In genomic region chr5:77056881-77057440, GRCm38 (mm10) we compare ENCODE assay signal across 28 mouse cellular contexts. TPM values are rescaled to one million over a fixed set of nuclear protein-coding genes. Genes with fewer than 3 reads are reported as not detected.
DNase-seq lines count a peak whose midpoint lies in the region; ATAC-seq and TF ChIP-seq lines count a peak whose summit lies in the region.
"Had no signal": no experiment of that assay in that cellular context is flagged by ENCODE, and none has a peak within 500 bp of the region (broad histone marks: within the 10 kb centered on the region; RNA-seq: fewer than 3 reads in every experiment).

No protein-coding gene starts in this region.

- H3K9me3 ChIP-seq in forebrain, embryonic 13.5 days (replicated peaks), result peaks cover 9% of the 10 kb centered on the region; the same call in 1 of the 2 replicates
- no peaks in the 10 kb centered on the region for H3K9me3 ChIP-seq in forebrain, embryonic 16.5 days (ENCODE audit: control insufficient read depth, low read length)
- H3K9me3 ChIP-seq: embryonic facial prominence, embryonic 15.5 days; hindbrain, embryonic 10.5 days; intestine, embryonic 15.5 days had no signal

- peaks cover 15% of the 10 kb centered on the region for H3K4me1 ChIP-seq in forebrain, embryonic 13.5 days
- peaks cover 5% of the 10 kb centered on the region; the same call in 1 of the 2 replicates for H3K4me1 ChIP-seq in forebrain, embryonic 16.5 days (replicated peaks; ENCODE audit: control insufficient read depth, insufficient read depth, low read length)
- H3K4me1 ChIP-seq: embryonic facial prominence, embryonic 15.5 days; intestine, embryonic 15.5 days had no signal

- no peak for TF ChIP-seq CTCF in brain, embryonic 14.5 days (IDR thresholded peaks at IDR 0.05; ENCODE audit: borderline replicate concordance, extremely low read depth, insufficient read depth, insufficient read length)

- H3K4me3 ChIP-seq in forebrain, embryonic 13.5 days, result no peak overlapping the region
- H3K4me3 ChIP-seq in forebrain, embryonic 16.5 days (replicated peaks; ENCODE audit: low read length), result no peak overlapping the region
- H3K4me3 ChIP-seq: embryonic facial prominence, embryonic 15.5 days; erythroblast, embryonic 14.5 days; heart, embryonic 12.5 days; hindbrain, embryonic 10.5 days; intestine, embryonic 15.5 days had no signal

- H3K9ac ChIP-seq in forebrain, embryonic 13.5 days, result no peak overlapping the region
- H3K9ac ChIP-seq in forebrain, embryonic 16.5 days (replicated peaks; ENCODE audit: low read depth, low read length), result no peak overlapping the region
- H3K9ac ChIP-seq: embryonic facial prominence, embryonic 15.5 days; heart, embryonic 12.5 days; hindbrain, embryonic 14.5 days; intestine, embryonic 15.5 days had no signal

- TF ChIP-seq POLR2A in brain, embryonic 14.5 days (IDR thresholded peaks at IDR 0.05; ENCODE audit: borderline replicate concordance, extremely low read depth, insufficient read depth, insufficient read length, poor library complexity, severe bottlenecking), result no peak

- H3K4me2 ChIP-seq in forebrain, embryonic 13.5 days, result no peak overlapping the region
- H3K4me2 ChIP-seq in forebrain, embryonic 16.5 days (ENCODE audit: low read length), result no peak overlapping the region
- H3K4me2 ChIP-seq: embryonic facial prominence, embryonic 15.5 days; heart, embryonic 12.5 days; hindbrain, embryonic 14.5 days; intestine, embryonic 15.5 days had no signal

- ATAC-seq in forebrain, embryonic 13.5 days, result peak; percentile 41; the same call in 1 of the 2 replicates
- ATAC-seq in forebrain, embryonic 16.5 days, result no peak
- no peak for ATAC-seq in megakaryocyte-erythroid progenitor cell, adult 5-6 weeks (replicated peaks; ENCODE audit: low FRiP score, low TSS enrichment, poor library complexity, severe bottlenecking)
- ATAC-seq: activated CD4-positive, CD25-positive, alpha-beta regulatory T cell, adult 4 months; intestine, embryonic 15.5 days; Patski had no signal

- no peaks in the 10 kb centered on the region for H3K36me3 ChIP-seq in forebrain, embryonic 13.5 days (ENCODE audit: poor library complexity, severe bottlenecking)
- H3K36me3 ChIP-seq in forebrain, embryonic 16.5 days (ENCODE audit: control insufficient read depth, insufficient read depth), result no peaks in the 10 kb centered on the region
- H3K36me3 ChIP-seq: embryonic facial prominence, embryonic 15.5 days; heart, embryonic 12.5 days; hindbrain, embryonic 10.5 days; intestine, embryonic 15.5 days had no signal

- H3K27me3 ChIP-seq in forebrain, embryonic 13.5 days, result peaks cover 26% of the 10 kb centered on the region
- 0 out of 2 replicates have a peak, but pooled peaks cover 3% of the 10 kb centered on the region for H3K27me3 ChIP-seq in forebrain, embryonic 16.5 days (replicated peaks; ENCODE audit: control insufficient read depth, insufficient read depth, low read length)
- H3K27me3 ChIP-seq: CH12.LX; embryonic facial prominence, embryonic 15.5 days; intestine, embryonic 15.5 days had no signal

- no peak overlapping the region for H3K27ac ChIP-seq in forebrain, embryonic 13.5 days
- no peak overlapping the region for H3K27ac ChIP-seq in forebrain, embryonic 16.5 days (ENCODE audit: low read length)
- H3K27ac ChIP-seq: embryonic facial prominence, embryonic 15.5 days; hindbrain, embryonic 10.5 days; hindbrain, embryonic 14.5 days; intestine, embryonic 15.5 days had no signal

- intact Hi-C loops in left cerebral cortex, postnatal 4 days (cut with DNase I), result no loop called here

- 13% methylated on average over 12 of the region's 12 CpGs for WGBS in forebrain, embryonic 13.5 days
- 9% methylated on average over 12 of the region's 12 CpGs for WGBS in forebrain, embryonic 16.5 days

- peak; percentile 11 to 32 for DNase-seq in left cerebral cortex, adult 18-20 months (ENCODE audit: low spot score in 2 of 2)
- no peak for DNase-seq in left cerebral cortex, postnatal 4 days
- DNase-seq in brain, embryonic 14.5 days (ENCODE audit: low read depth), result peak; percentile 82
- DNase-seq in telencephalon, adult 2 months (ENCODE audit: low read depth, low spot score), result peak; percentile 33
- DNase-seq: adrenal gland, postnatal 14 days; cerebellum, adult 2 months; cerebellum, postnatal 14 days; embryo, embryonic 11 days; gastrocnemius, postnatal 10 days had no signal

RNA-seq across cellular contexts. Expression of gene Thegl, which starts 41.1 kb away (rescaled TPM):
- polyA plus RNA-seq in forebrain, embryonic 13.5 days (2015; fragmentation: Nextera tagmentation; extraction: Ambion mirVana), result 0.18 and 0.38 TPM in 2 replicates
- 0.25 and 0.80 TPM in 2 replicates for polyA plus RNA-seq in forebrain, embryonic 16.5 days (2015; fragmentation: Nextera tagmentation; extraction: Ambion mirVana)
- under 1 TPM; 0.42 to 0.63 TPM for total RNA-seq in left cerebral cortex, adult 18-20 months (2021)
- total RNA-seq in left cerebral cortex, postnatal 4 days (2021), result 1 to 10 TPM; 2.7 to 3.3 TPM
- 0.21 and 0.32 TPM in 2 replicates for polyA plus RNA-seq in brain, embryonic 14.5 days (2012; rRNA removed)
- 1.0 TPM in 1 of 2 replicates, not detected in the other for total RNA-seq in megakaryocyte-erythroid progenitor cell, adult 5-6 weeks (2014; fragmentation: Nextera tagmentation)
- total RNA-seq in megakaryocyte-erythroid progenitor cell, adult 5-6 weeks (2017), result 0.53 and 1.6 TPM in 2 replicates
- total RNA-seq: adrenal gland, adult 18-20 months; adrenal gland, postnatal 14 days; CH12.LX; gastrocnemius, postnatal 10 days; gastrocnemius, postnatal 4 days; heart, adult 8-10 months; heart, postnatal 25 days had no signal
- polyA plus RNA-seq: activated CD4-positive, CD25-positive, alpha-beta regulatory T cell, adult 4 months; erythroblast, embryonic 14.5 days; heart, embryonic 12.5 days; heart, embryonic 16.5 days; Patski had no signal

RNA-seq across cellular contexts. Expression of gene Arl9, which starts 53.1 kb away (rescaled TPM):
- polyA plus RNA-seq in forebrain, embryonic 13.5 days (2015; fragmentation: Nextera tagmentation; extraction: Ambion mirVana), result not detected in 2 replicates
- not detected in 2 replicates for polyA plus RNA-seq in forebrain, embryonic 16.5 days (2015; fragmentation: Nextera tagmentation; extraction: Ambion mirVana)
- total RNA-seq in left cerebral cortex, adult 18-20 months (2021), result not detected
- under 1 TPM in 1 of 2 experiments, not detected in 1; 0.88 TPM for total RNA-seq in left cerebral cortex, postnatal 4 days (2021)
- polyA plus RNA-seq in brain, embryonic 14.5 days (2012; rRNA removed), result 0.48 and 1.1 TPM in 2 replicates
- 4.7 TPM in 1 of 2 replicates, not detected in the other for total RNA-seq in megakaryocyte-erythroid progenitor cell, adult 5-6 weeks (2014; fragmentation: Nextera tagmentation)
- total RNA-seq in megakaryocyte-erythroid progenitor cell, adult 5-6 weeks (2017), result not detected in 2 replicates
- total RNA-seq: adrenal gland, adult 18-20 months; adrenal gland, postnatal 14 days; common myeloid progenitor, adult 5-6 weeks; gastrocnemius, postnatal 10 days; gastrocnemius, postnatal 4 days; heart, adult 8-10 months; heart, postnatal 25 days had no signal
- polyA plus RNA-seq: activated CD4-positive, CD25-positive, alpha-beta regulatory T cell, adult 4 months; embryonic facial prominence, embryonic 11.5 days; embryonic facial prominence, embryonic 15.5 days; erythroblast, embryonic 14.5 days; heart, embryonic 12.5 days; heart, embryonic 16.5 days; hindbrain, embryonic 10.5 days; hindbrain, embryonic 14.5 days had no signal

RNA-seq across cellular contexts. Expression of gene Hopx, which starts 58.0 kb away (rescaled TPM):
- polyA plus RNA-seq in forebrain, embryonic 13.5 days (2015; fragmentation: Nextera tagmentation; extraction: Ambion mirVana), result 1.4 and 1.5 TPM in 2 replicates
- 1.2 and 1.6 TPM in 2 replicates for polyA plus RNA-seq in forebrain, embryonic 16.5 days (2015; fragmentation: Nextera tagmentation; extraction: Ambion mirVana)
- total RNA-seq in left cerebral cortex, adult 18-20 months (2021), result 10 to 100 TPM; 23.4 to 31.3 TPM
- 10 to 100 TPM; 11.1 to 13.7 TPM for total RNA-seq in left cerebral cortex, postnatal 4 days (2021)
- polyA plus RNA-seq in brain, embryonic 14.5 days (2012; rRNA removed), result 22.5 and 28.1 TPM in 2 replicates
- total RNA-seq in megakaryocyte-erythroid progenitor cell, adult 5-6 weeks (2014; fragmentation: Nextera tagmentation), result 1.9 and 4.7 TPM in 2 replicates
- total RNA-seq in megakaryocyte-erythroid progenitor cell, adult 5-6 weeks (2017), result 1.3 and 2.4 TPM in 2 replicates
- polyA plus RNA-seq: Patski had no signal
